Mouse (Mus musculus) brown adipose tissue, adult 24 weeks (tissue): ENCODE data around the gene Cldn12. TPM values are rescaled to one million over a fixed set of nuclear protein-coding genes. Genes with fewer than 3 reads are reported as not detected.

Experiments used
- H3K27ac ChIP-seq: fragments of 200-500 bp; replicated peaks from 2 replicates; pipeline ENCODE4 v1.5.1; 2012; ENCODE audit warnings: low read depth, mild to moderate bottlenecking, low read length
- H3K4me1 ChIP-seq: fragments of 200-500 bp; 2 replicates; pipeline ENCODE4 v1.6.1; 2012; ENCODE audit warnings: low read length, mixed read lengths; ENCODE audit not compliant: control insufficient read depth, insufficient read depth, insufficient read length
- H3K4me3 ChIP-seq: fragments of 200-500 bp; 2 replicates; pipeline ENCODE4 v1.5.1; 2012; ENCODE audit warnings: low read depth, mild to moderate bottlenecking, low read length, moderate library complexity; ENCODE audit not compliant: insufficient read depth
- polyA plus RNA-seq: library from polyadenylated mRNA; stranded (reverse); fragments of >200 nt; gene quantifications from 2 replicates; pipeline ENCODE4 v1.2.4, GENCODE M21; 2012; ENCODE audit not compliant: missing spikeins, insufficient read depth, insufficient read length

The Cldn12 gene
- polyA plus RNA-seq, 1 experiment: 20.7 TPM

GRCm38 (mm10) chr5:5508231-5508630, 6.5 kb downstream of the Cldn12 start:
- Histone ChIP-seq H3K4me1 (no peaks in the 10 kb centered on the region), H3K4me3 (no peak overlapping the region), H3K27ac (no peak overlapping the region)

GRCm38 (mm10) chr5:5507701-5508225, 7.0 kb downstream of the Cldn12 start:
- Histone ChIP-seq H3K4me3 (no peak overlapping the region), H3K27ac (no peak overlapping the region)

GRCm38 (mm10) chr5:5504456-5504855, 10.3 kb downstream of the Cldn12 start:
- H3K27ac ChIP-seq: no peak overlapping the region
- no peaks in the 10 kb centered on the region for H3K4me1 ChIP-seq
- H3K4me3 ChIP-seq: no peak overlapping the region

More at GRCm38 (mm10) chr5:5507701-5508225, 7.0 kb downstream of the Cldn12 start:
- no peaks in the 10 kb centered on the region for H3K4me1 ChIP-seq

GRCm38 (mm10) chr5:5503381-5503780, 11.4 kb downstream of the Cldn12 start:
- Histone ChIP-seq H3K4me3 (no peak overlapping the region), H3K27ac (no peak overlapping the region), H3K4me1 (no peaks in the 10 kb centered on the region)

- Histone ChIP-seq H3K4me3 (no peak overlapping the region), H3K4me1 (no peaks in the 10 kb centered on the region), H3K27ac (no peak overlapping the region)
These were observed 13.2 kb downstream of the Cldn12 start for GRCm38 (mm10) chr5:5501583-5501982.

- Histone ChIP-seq H3K27ac (no peak overlapping the region), H3K4me1 (no peaks in the 10 kb centered on the region), H3K4me3 (no peak overlapping the region)
These were observed 18.4 kb downstream of the Cldn12 start for GRCm38 (mm10) chr5:5496393-5496792.

- no peak overlapping the region for H3K4me3 ChIP-seq
- no peak overlapping the region for H3K27ac ChIP-seq
- H3K4me1 ChIP-seq: no peaks in the 10 kb centered on the region
These were observed 19.7 kb downstream of the Cldn12 start for GRCm38 (mm10) chr5:5495042-5495441.

GRCm38 (mm10) chr5:5494269-5495005, 20.3 kb downstream of the Cldn12 start:
- Histone ChIP-seq H3K27ac (no peak overlapping the region), H3K4me3 (no peak overlapping the region), H3K4me1 (no peaks in the 10 kb centered on the region)

- no peaks in the 10 kb centered on the region for H3K4me1 ChIP-seq
- no peak overlapping the region for H3K27ac ChIP-seq
- no peak overlapping the region for H3K4me3 ChIP-seq
These were observed 22.6 kb downstream of the Cldn12 start for GRCm38 (mm10) chr5:5492163-5492562.

GRCm38 (mm10) chr5:5486071-5486470, 28.7 kb downstream of the Cldn12 start:
- Histone ChIP-seq H3K4me3 (no peak overlapping the region), H3K4me1 (no peaks in the 10 kb centered on the region), H3K27ac (no peak overlapping the region)

GRCm38 (mm10) chr5:5483254-5483858, 31.4 kb downstream of the Cldn12 start:
- Histone ChIP-seq H3K4me1 (no peaks in the 10 kb centered on the region), H3K27ac (no peak overlapping the region), H3K4me3 (no peak overlapping the region)

- no peaks in the 10 kb centered on the region for H3K4me1 ChIP-seq
- H3K4me3 ChIP-seq: no peak overlapping the region
- no peak overlapping the region for H3K27ac ChIP-seq
These were observed 33.1 kb downstream of the Cldn12 start for GRCm38 (mm10) chr5:5481662-5482061.

GRCm38 (mm10) chr5:5479043-5479442, 35.7 kb downstream of the Cldn12 start, which contains the start of gene 1700015F17Rik:
Gene 1700015F17Rik, minus strand, starts transcription at chr5:5479143.
- no peaks in the 10 kb centered on the region for H3K4me1 ChIP-seq
- H3K4me3 ChIP-seq: no peak within 1 kb of the TSS
- no peak within 1 kb of the TSS for H3K27ac ChIP-seq

GRCm38 (mm10) chr5:5476133-5476532, 38.6 kb downstream of the Cldn12 start:
- Histone ChIP-seq H3K4me1 (no peaks in the 10 kb centered on the region), H3K27ac (no peak overlapping the region)

GRCm38 (mm10) chr5:5465256-5465655, 49.5 kb downstream of the Cldn12 start:
- H3K27ac ChIP-seq: no peak overlapping the region
- no peaks in the 10 kb centered on the region for H3K4me1 ChIP-seq
- H3K4me3 ChIP-seq: no peak overlapping the region

More at GRCm38 (mm10) chr5:5476133-5476532, 38.6 kb downstream of the Cldn12 start:
- H3K4me3 ChIP-seq: no peak overlapping the region
